Mouse (Mus musculus) heart, embryonic 14.5 days (tissue): Measurements from ENCODE around the gene Itih1. TPM values are rescaled to one million over a fixed set of nuclear protein-coding genes. Genes with fewer than 3 reads are reported as not detected.

Experiments used
- ATAC-seq: fragments of 200-750 bp; cut with Nextera tagmentation; 2 replicates; pipeline ENCODE4 v1.8.0; 2017; ENCODE audit warnings: low read depth, moderate TSS enrichment; ENCODE audit not compliant: insufficient number of reproducible peaks, insufficient read depth, low FRiP score
- H3K27ac ChIP-seq, 2 experiments: fragments of 200-500 bp in 1 of 2; fragments of 300-500 bp in 1 of 2; sonication (generic) in 1 of 2; replicated peaks in 1 of 2; 2 replicates each; pipeline ENCODE4 v1.5.1; 2012 to 2014; ENCODE audit warnings: low read depth in 2 of 2, low read length in 2 of 2, control low read depth in 1 of 2, mild to moderate bottlenecking in 1 of 2, mixed read lengths in 1 of 2; ENCODE audit not compliant: control insufficient read depth in 1 of 2, insufficient read depth in 1 of 2
- H3K27me3 ChIP-seq: fragments of 300-500 bp; sonication (generic); 2 replicates; pipeline ENCODE4 v1.6.1; 2014; ENCODE audit warnings: mild to moderate bottlenecking, low read length, control low read depth; ENCODE audit not compliant: control insufficient read depth, insufficient read depth
- H3K36me3 ChIP-seq: fragments of 300-500 bp; sonication (generic); 2 replicates; pipeline ENCODE4 v1.6.1; 2014; ENCODE audit warnings: mild to moderate bottlenecking, control low read depth, low read length, mixed read lengths; ENCODE audit not compliant: control insufficient read depth, insufficient read depth
- H3K4me1 ChIP-seq, 2 experiments: fragments of 200-500 bp in 1 of 2; fragments of 300-500 bp in 1 of 2; sonication (generic) in 1 of 2; 2 replicates each; pipeline ENCODE4 v1.6.1; 2012 to 2014; ENCODE audit warnings: low read length in 2 of 2, control low read depth in 1 of 2, mixed read lengths in 1 of 2; ENCODE audit not compliant: control insufficient read depth in 2 of 2, insufficient read depth in 2 of 2
- H3K4me2 ChIP-seq: fragments of 300-500 bp; sonication (generic); 2 replicates; pipeline ENCODE4 v1.6.1; 2014; ENCODE audit warnings: mild to moderate bottlenecking, low read length
- H3K4me3 ChIP-seq, 2 experiments: fragments of 200-500 bp in 1 of 2; fragments of 300-500 bp in 1 of 2; sonication (generic) in 1 of 2; 2 replicates each; pipeline ENCODE4 v1.5.1; 2012 to 2014; ENCODE audit warnings: low read length in 2 of 2, mild to moderate bottlenecking in 2 of 2, control low read depth in 1 of 2, low read depth in 1 of 2, moderate library complexity in 1 of 2; ENCODE audit not compliant: control insufficient read depth in 1 of 2, insufficient read depth in 1 of 2
- H3K9ac ChIP-seq: fragments of 300-500 bp; sonication (generic); 2 replicates; pipeline ENCODE4 v1.6.1; 2014; ENCODE audit warnings: mild to moderate bottlenecking, low read length
- H3K9me3 ChIP-seq: fragments of 300-500 bp; sonication (generic); 2 replicates; pipeline ENCODE4 v1.6.1; 2016; ENCODE audit warnings: low read length, control low read depth; ENCODE audit not compliant: control insufficient read depth
- WGBS: fragments of 180-500 bp; shearing (Covaris S2); extraction: QIAGEN DNeasy Blood & Tissue Kit; methylation state at CpG from one replicate; pipeline ENCODE4 v1.1.7; 2014; 5-methylcytosine and 5-hydroxymethylcytosine counted together
- polyA plus RNA-seq: library from polyadenylated mRNA; unstranded; fragments of >200 nt; fragmentation: Nextera tagmentation; extraction: Ambion mirVana; gene quantifications from 2 replicates; pipeline ENCODE4 v1.2.1, GENCODE M21; 2014

The Itih1 gene
- polyA plus RNA-seq, 1 experiment from 2014 or later: not detected

- Histone ChIP-seq H3K36me3 (peaks cover under 1% of the 10 kb centered on the region; the same call in 1 of the 2 replicates), H3K4me1 (peaks cover 6 to 15% of the 10 kb centered on the region in 2 experiments; a peak in 3 of 4 replicates), H3K9me3 (no peaks in the 10 kb centered on the region), H3K4me3 (no peak overlapping the region), H3K27ac (no peak overlapping the region), H3K9ac (no peak overlapping the region), H3K4me2 (no peak overlapping the region), H3K27me3 (no peaks in the 10 kb centered on the region)
- WGBS: 86% methylated on average over 3 of the region's 3 CpGs
- no peak for ATAC-seq
Observed at GRCm38 (mm10) chr14:30881718-30882108, 61.4 kb downstream of the Itih1 start.

- no peak overlapping the region for H3K4me3 ChIP-seq
- H3K27ac ChIP-seq: no peak overlapping the region
- 82% methylated on average over 17 of the region's 17 CpGs for WGBS
- H3K27me3 ChIP-seq: no peaks in the 10 kb centered on the region
- peaks cover 7% of the 10 kb centered on the region; the same call in 1 of the 2 replicates for H3K36me3 ChIP-seq
- H3K9me3 ChIP-seq: no peaks in the 10 kb centered on the region
- peaks cover 6 to 15% of the 10 kb centered on the region in 2 experiments; a peak in 3 of 4 replicates for H3K4me1 ChIP-seq
- ATAC-seq: no peak
- H3K4me2 ChIP-seq: no peak overlapping the region
- no peak overlapping the region for H3K9ac ChIP-seq
Observed at GRCm38 (mm10) chr14:30880811-30881717, 62.0 kb downstream of the Itih1 start.

- Histone ChIP-seq H3K27ac (no peak overlapping the region), H3K4me3 (no peak overlapping the region), H3K4me1 (peaks cover 6 to 15% of the 10 kb centered on the region in 2 experiments; a peak in 3 of 4 replicates), H3K27me3 (no peaks in the 10 kb centered on the region), H3K36me3 (peaks cover 10% of the 10 kb centered on the region; the same call in 1 of the 2 replicates), H3K9me3 (no peaks in the 10 kb centered on the region), H3K4me2 (no peak overlapping the region), H3K9ac (no peak overlapping the region)
- WGBS: 69% methylated on average over 8 of the region's 8 CpGs
- no peak for ATAC-seq
Observed at GRCm38 (mm10) chr14:30880251-30880650, 62.8 kb downstream of the Itih1 start.

- 56% methylated on average over 9 of the region's 9 CpGs for WGBS
- Histone ChIP-seq H3K27ac (peak overlapping the region; percentile 8 to 72), H3K9me3 (no peaks in the 10 kb centered on the region), H3K4me3 (no peak overlapping the region), H3K4me1 (peaks cover 6 to 15% of the 10 kb centered on the region in 2 experiments; a peak in 3 of 4 replicates), H3K36me3 (peaks cover 10% of the 10 kb centered on the region; the same call in 1 of the 2 replicates), H3K27me3 (no peaks in the 10 kb centered on the region), H3K9ac (0 out of 2 replicates have a peak overlapping the region, but pooled peaks have one; percentile 16), H3K4me2 (no peak overlapping the region)
- no peak for ATAC-seq
Observed at GRCm38 (mm10) chr14:30879794-30880193, 63.3 kb downstream of the Itih1 start.

Other genes starting within 250 kb of the Itih1 start
- gene Sfmbt1, start 228.4 kb downstream of the Itih1 start, polyA plus RNA-seq: 11.1 TPM in 2 replicates
- gene Tmem110, start 117.7 kb downstream of the Itih1 start, polyA plus RNA-seq: 15.4 and 16.3 TPM in 2 replicates
- gene Mustn1, start 64.1 kb downstream of the Itih1 start, polyA plus RNA-seq: 3.3 and 4.3 TPM in 2 replicates
- gene Itih4, start 56.8 kb downstream of the Itih1 start, polyA plus RNA-seq: 0.27 and 0.53 TPM in 2 replicates
- 1.5 and 2.2 TPM in 2 replicates for gene Itih3, start 19.5 kb downstream of the Itih1 start, polyA plus RNA-seq
- gene Nek4, start 8.1 kb upstream of the Itih1 start, polyA plus RNA-seq: 5.4 and 5.5 TPM in 2 replicates
- gene Glt8d1, start 58.1 kb upstream of the Itih1 start, polyA plus RNA-seq: 48.1 and 60.3 TPM in 2 replicates
- 382 and 395 TPM in 2 replicates for gene Spcs1, start 58.4 kb upstream of the Itih1 start, polyA plus RNA-seq
- gene Pbrm1, start 75.8 kb upstream of the Itih1 start, polyA plus RNA-seq: 75.1 and 89.0 TPM in 2 replicates
- 49.3 and 51.4 TPM in 2 replicates for gene Gnl3, start 75.9 kb upstream of the Itih1 start, polyA plus RNA-seq
- 98.2 and 107 TPM in 2 replicates for gene Smim4, start 185.7 kb upstream of the Itih1 start, polyA plus RNA-seq
- 329 and 341 TPM in 2 replicates for gene Nt5dc2, start 187.8 kb upstream of the Itih1 start, polyA plus RNA-seq
- gene Stab1, start 225.4 kb upstream of the Itih1 start, polyA plus RNA-seq: 56.0 and 66.8 TPM in 2 replicates